Mouse (Mus musculus): ENCODE data around the gene Prss57. TPM values are rescaled to one million over a fixed set of nuclear protein-coding genes. Genes with fewer than 3 reads are reported as not detected.

Gene Prss57
- polyA plus RNA-seq, 1 experiment from 2014 or later: not detected

DNA sequence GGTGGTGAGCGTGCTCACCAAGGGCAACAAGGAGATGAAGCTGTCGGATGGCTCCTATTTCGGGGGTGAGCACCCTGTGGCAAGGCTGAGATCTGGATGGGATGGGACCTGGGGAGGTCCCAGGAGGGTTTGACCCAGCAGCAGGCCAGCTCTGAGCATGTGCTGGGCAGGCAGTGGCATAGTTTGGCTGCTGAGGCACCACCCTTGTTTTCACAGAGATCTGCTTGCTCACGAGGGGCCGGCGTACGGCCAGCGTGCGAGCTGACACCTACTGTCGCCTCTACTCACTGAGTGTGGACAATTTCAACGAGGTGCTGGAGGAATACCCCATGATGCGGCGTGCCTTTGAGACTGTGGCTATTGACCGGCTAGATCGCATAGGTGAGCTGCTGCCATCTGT, 56.9 kb downstream of the Prss57 start:
- H3K4me2 ChIP-seq: no peak overlapping the region
- H3K27ac ChIP-seq (ENCODE audit: low read depth): no peak overlapping the region
- DNase-seq (no peak), ATAC-seq (ENCODE audit: insufficient read depth) (no peak)
- peaks cover 46% of the 10 kb centered on the region for H3K36me3 ChIP-seq (ENCODE audit: insufficient read depth)
- TF ChIP-seq CTCF (IDR thresholded peaks at IDR 0.05; ENCODE audit: low read depth): no peak
- peaks cover 32% of the 10 kb centered on the region for H3K9me3 ChIP-seq (ENCODE audit: low read depth, low read length)
- 91% methylated on average over 15 of the region's 15 CpGs for WGBS
- no peaks in the 10 kb centered on the region for H3K27me3 ChIP-seq (ENCODE audit: insufficient read depth, low read length)
- no peak overlapping the region for H3K4me3 ChIP-seq (ENCODE audit: low read depth, low read length)
- no peaks in the 10 kb centered on the region for H3K4me1 ChIP-seq (ENCODE audit: insufficient read depth)
- no peak overlapping the region for H3K9ac ChIP-seq

DNA sequence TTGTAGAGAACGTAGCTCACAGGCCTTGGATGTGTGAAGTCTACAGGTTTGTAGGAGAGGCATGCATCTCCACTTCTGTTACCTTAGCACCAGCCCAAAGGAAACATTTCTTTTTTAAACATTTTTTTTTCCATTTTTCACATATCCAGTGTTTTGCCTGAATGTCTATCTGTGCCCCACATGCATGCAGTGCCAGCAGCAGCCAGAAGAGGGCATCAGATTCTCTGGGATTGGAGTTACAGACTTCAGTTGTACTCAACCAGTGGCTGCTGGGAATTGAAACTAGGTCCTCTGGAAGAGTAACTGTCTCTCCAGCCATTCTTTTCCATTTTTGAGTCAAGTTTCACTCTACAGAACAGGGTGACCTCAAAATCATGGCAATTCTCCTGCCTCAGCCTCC, 58.3 kb downstream of the Prss57 start:
- Histone ChIP-seq H3K27me3 (ENCODE audit: insufficient read depth, low read length) (no peaks in the 10 kb centered on the region), H3K4me1 (ENCODE audit: insufficient read depth) (no peaks in the 10 kb centered on the region), H3K4me3 (ENCODE audit: low read depth, low read length) (no peak overlapping the region), H3K36me3 (ENCODE audit: insufficient read depth) (peaks cover 33% of the 10 kb centered on the region), H3K27ac (ENCODE audit: low read depth) (no peak overlapping the region), H3K9me3 (ENCODE audit: low read depth, low read length) (peaks cover 19% of the 10 kb centered on the region; the same call in 1 of the 2 replicates), H3K4me2 (no peak overlapping the region), H3K9ac (no peak overlapping the region)
- ATAC-seq (ENCODE audit: insufficient read depth): no peak
- 100% methylated on average over 1 of the region's 1 CpGs for WGBS
- no peak for DNase-seq
- TF ChIP-seq CTCF (IDR thresholded peaks at IDR 0.05; ENCODE audit: low read depth): peak; percentile 53

Other genes with a start within 250 kb of the Prss57 start
- gene Mier2, start 235.8 kb downstream of the Prss57 start, polyA plus RNA-seq (2014; fragmentation: Nextera tagmentation; extraction: Ambion mirVana): 49.6 and 55.3 TPM in 2 replicates
- gene Theg, start 203.6 kb downstream of the Prss57 start, polyA plus RNA-seq (2014; fragmentation: Nextera tagmentation; extraction: Ambion mirVana): not detected in 2 replicates
- not detected in 2 replicates for gene C2cd4c, start 176.9 kb downstream of the Prss57 start, polyA plus RNA-seq (2014; fragmentation: Nextera tagmentation; extraction: Ambion mirVana)
- gene Shc2, start 153.0 kb downstream of the Prss57 start, polyA plus RNA-seq (2014; fragmentation: Nextera tagmentation; extraction: Ambion mirVana): 5.8 and 7.1 TPM in 2 replicates
- gene Odf3l2, start 145.2 kb downstream of the Prss57 start, polyA plus RNA-seq (2014; fragmentation: Nextera tagmentation; extraction: Ambion mirVana): not detected in 2 replicates
- gene Madcam1, start 126.4 kb downstream of the Prss57 start, polyA plus RNA-seq (2014; fragmentation: Nextera tagmentation; extraction: Ambion mirVana): 0.93 and 1.2 TPM in 2 replicates
- 56.4 and 62.4 TPM in 2 replicates for gene Tpgs1, start 121.6 kb downstream of the Prss57 start, polyA plus RNA-seq (2014; fragmentation: Nextera tagmentation; extraction: Ambion mirVana)
- gene Cdc34, start 108.8 kb downstream of the Prss57 start, polyA plus RNA-seq (2014; fragmentation: Nextera tagmentation; extraction: Ambion mirVana): 88.2 and 92.9 TPM in 2 replicates
- gene Gzmm, start 101.9 kb downstream of the Prss57 start, polyA plus RNA-seq (2014; fragmentation: Nextera tagmentation; extraction: Ambion mirVana): 0.24 and 0.84 TPM in 2 replicates
- gene Bsg, start 86.5 kb downstream of the Prss57 start, polyA plus RNA-seq (2014; fragmentation: Nextera tagmentation; extraction: Ambion mirVana): 842 and 871 TPM in 2 replicates
- 0.14 TPM in 1 of 2 replicates, not detected in the other for gene Hcn2, start 74.3 kb downstream of the Prss57 start, polyA plus RNA-seq (2014; fragmentation: Nextera tagmentation; extraction: Ambion mirVana)
- gene Polrmt, start 44.4 kb downstream of the Prss57 start, polyA plus RNA-seq (2014; fragmentation: Nextera tagmentation; extraction: Ambion mirVana): 44.2 and 44.6 TPM in 2 replicates
- 0.30 and 0.41 TPM in 2 replicates for gene Fgf22, start 35.9 kb downstream of the Prss57 start, polyA plus RNA-seq (2014; fragmentation: Nextera tagmentation; extraction: Ambion mirVana)
- gene Rnf126, start 24.0 kb downstream of the Prss57 start, polyA plus RNA-seq (2014; fragmentation: Nextera tagmentation; extraction: Ambion mirVana): 107 and 123 TPM in 2 replicates
- 12.2 and 12.4 TPM in 2 replicates for gene Fstl3, start 13.7 kb downstream of the Prss57 start, polyA plus RNA-seq (2014; fragmentation: Nextera tagmentation; extraction: Ambion mirVana)
- 68.1 and 72.4 TPM in 2 replicates for gene Palm, start 2.6 kb upstream of the Prss57 start, polyA plus RNA-seq (2014; fragmentation: Nextera tagmentation; extraction: Ambion mirVana)
- gene Misp, start 30.0 kb upstream of the Prss57 start, polyA plus RNA-seq (2014; fragmentation: Nextera tagmentation; extraction: Ambion mirVana): 5.0 and 6.1 TPM in 2 replicates
- 355 and 366 TPM in 2 replicates for gene Ptbp1, start 63.5 kb upstream of the Prss57 start, polyA plus RNA-seq (2014; fragmentation: Nextera tagmentation; extraction: Ambion mirVana)
- 3.5 and 3.7 TPM in 2 replicates for gene Prtn3, start 83.5 kb upstream of the Prss57 start, polyA plus RNA-seq (2014; fragmentation: Nextera tagmentation; extraction: Ambion mirVana)
- gene Plppr3, start 83.7 kb upstream of the Prss57 start, polyA plus RNA-seq (2014; fragmentation: Nextera tagmentation; extraction: Ambion mirVana): 31.3 and 37.4 TPM in 2 replicates
- 0.18 and 0.26 TPM in 2 replicates for gene Elane, start 95.3 kb upstream of the Prss57 start, polyA plus RNA-seq (2014; fragmentation: Nextera tagmentation; extraction: Ambion mirVana)
- gene Cfd, start 99.9 kb upstream of the Prss57 start, polyA plus RNA-seq (2014; fragmentation: Nextera tagmentation; extraction: Ambion mirVana): not detected in 2 replicates
- 55.5 and 58.7 TPM in 2 replicates for gene Med16, start 118.0 kb upstream of the Prss57 start, polyA plus RNA-seq (2014; fragmentation: Nextera tagmentation; extraction: Ambion mirVana)
- 4.1 TPM in 1 of 2 replicates, not detected in the other for gene Gm26602, start 119.9 kb upstream of the Prss57 start, polyA plus RNA-seq (2014; fragmentation: Nextera tagmentation; extraction: Ambion mirVana)
- gene Kiss1r, start 126.0 kb upstream of the Prss57 start, polyA plus RNA-seq (2014; fragmentation: Nextera tagmentation; extraction: Ambion mirVana): 0.70 and 1.2 TPM in 2 replicates
- 127 and 132 TPM in 2 replicates for gene R3hdm4, start 130.2 kb upstream of the Prss57 start, polyA plus RNA-seq (2014; fragmentation: Nextera tagmentation; extraction: Ambion mirVana)
- gene Arid3a, start 136.1 kb upstream of the Prss57 start, polyA plus RNA-seq (2014; fragmentation: Nextera tagmentation; extraction: Ambion mirVana): 5.1 and 5.4 TPM in 2 replicates
- gene Wdr18, start 169.2 kb upstream of the Prss57 start, polyA plus RNA-seq (2014; fragmentation: Nextera tagmentation; extraction: Ambion mirVana): 113 and 124 TPM in 2 replicates
- gene Grin3b, start 179.8 kb upstream of the Prss57 start, polyA plus RNA-seq (2014; fragmentation: Nextera tagmentation; extraction: Ambion mirVana): 0.30 and 0.41 TPM in 2 replicates
- 19.3 and 23.4 TPM in 2 replicates for gene Tmem259, start 193.4 kb upstream of the Prss57 start, polyA plus RNA-seq (2014; fragmentation: Nextera tagmentation; extraction: Ambion mirVana)
- gene Cnn2, start 197.6 kb upstream of the Prss57 start, polyA plus RNA-seq (2014; fragmentation: Nextera tagmentation; extraction: Ambion mirVana): 354 and 364 TPM in 2 replicates
- 3.0 and 3.5 TPM in 2 replicates for gene Abca7, start 205.5 kb upstream of the Prss57 start, polyA plus RNA-seq (2014; fragmentation: Nextera tagmentation; extraction: Ambion mirVana)
- gene Arhgap45, start 225.7 kb upstream of the Prss57 start, polyA plus RNA-seq (2014; fragmentation: Nextera tagmentation; extraction: Ambion mirVana): 11.2 and 13.2 TPM in 2 replicates
- gene Polr2e, start 248.8 kb upstream of the Prss57 start, polyA plus RNA-seq (2014; fragmentation: Nextera tagmentation; extraction: Ambion mirVana): 240 and 258 TPM in 2 replicates

Data from lung, embryonic 14.5 days (tissue).